Mouse (Mus musculus) frontal cortex, adult 2 months (tissue): ENCODE measurements around the gene Kcnip1. TPM values are rescaled to one million over a fixed set of nuclear protein-coding genes. Genes with fewer than 3 reads are reported as not detected.
A peak's percentile ranks its signal among the peaks of the same experiment; 100 is the strongest.

Experiments used
- DNase-seq, 2 experiments: peaks; one replicate each; pipeline ENCODE4 v3.0.0; 2022; ENCODE audit warnings: low spot score in 1 of 2; ENCODE audit errors: extremely low spot score in 1 of 2
- polyA plus RNA-seq: library from polyadenylated mRNA; depleted of rRNA; stranded (reverse); fragments of >200 nt; gene quantifications from 2 replicates; pipeline ENCODE4 v1.2.3, GENCODE M21; 2012; rRNA removed

Kcnip1 gene
- 58.9 and 65.4 TPM in 2 replicates for polyA plus RNA-seq

DNA sequence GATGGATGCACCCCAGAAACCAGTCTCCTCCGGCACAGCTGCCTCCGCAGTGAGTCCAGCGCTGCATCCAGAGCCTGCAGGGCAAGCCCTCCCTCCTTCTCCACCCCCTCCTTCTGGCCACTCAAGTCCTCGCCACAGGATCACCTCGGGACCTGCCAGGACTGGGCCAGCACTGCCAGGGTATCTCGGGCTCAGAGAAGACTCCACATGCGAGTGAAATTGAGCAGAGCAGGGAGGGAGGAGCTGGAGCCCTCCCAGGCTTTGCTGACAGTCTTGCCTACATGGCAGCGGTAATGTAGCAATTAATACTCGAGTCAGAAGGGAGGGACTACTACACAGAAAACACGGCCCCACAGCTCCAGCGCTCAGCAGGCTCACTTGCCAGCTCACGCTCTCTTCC is at the start of gene Kcnip1:
Kcnip1 (minus strand) TSS at position 215 of the 400 bp plus-strand sequence.
- no peak for DNase-seq

DNA sequence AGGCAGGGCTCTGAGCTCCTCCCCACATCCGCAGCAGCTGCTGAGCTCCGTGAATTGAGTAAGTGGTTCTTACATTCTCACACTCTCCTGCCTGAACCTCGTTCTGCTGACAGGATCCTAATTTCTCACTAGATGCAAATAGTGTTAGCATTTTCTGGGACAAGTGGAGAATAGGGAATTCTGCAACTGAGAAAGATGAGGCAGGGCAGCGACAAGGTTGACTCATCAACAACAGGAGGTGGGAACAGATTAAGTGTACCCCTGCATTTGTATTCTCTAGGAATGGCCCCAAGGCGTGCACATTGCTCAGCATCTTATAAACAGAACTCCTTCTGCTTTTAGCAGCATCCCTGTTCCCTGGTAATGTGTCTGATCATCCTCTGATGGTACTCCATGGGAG is 47.1 kb upstream of the Kcnip1 start:
- DNase-seq = peak in 1 of 2 experiments; percentile 48

DNA sequence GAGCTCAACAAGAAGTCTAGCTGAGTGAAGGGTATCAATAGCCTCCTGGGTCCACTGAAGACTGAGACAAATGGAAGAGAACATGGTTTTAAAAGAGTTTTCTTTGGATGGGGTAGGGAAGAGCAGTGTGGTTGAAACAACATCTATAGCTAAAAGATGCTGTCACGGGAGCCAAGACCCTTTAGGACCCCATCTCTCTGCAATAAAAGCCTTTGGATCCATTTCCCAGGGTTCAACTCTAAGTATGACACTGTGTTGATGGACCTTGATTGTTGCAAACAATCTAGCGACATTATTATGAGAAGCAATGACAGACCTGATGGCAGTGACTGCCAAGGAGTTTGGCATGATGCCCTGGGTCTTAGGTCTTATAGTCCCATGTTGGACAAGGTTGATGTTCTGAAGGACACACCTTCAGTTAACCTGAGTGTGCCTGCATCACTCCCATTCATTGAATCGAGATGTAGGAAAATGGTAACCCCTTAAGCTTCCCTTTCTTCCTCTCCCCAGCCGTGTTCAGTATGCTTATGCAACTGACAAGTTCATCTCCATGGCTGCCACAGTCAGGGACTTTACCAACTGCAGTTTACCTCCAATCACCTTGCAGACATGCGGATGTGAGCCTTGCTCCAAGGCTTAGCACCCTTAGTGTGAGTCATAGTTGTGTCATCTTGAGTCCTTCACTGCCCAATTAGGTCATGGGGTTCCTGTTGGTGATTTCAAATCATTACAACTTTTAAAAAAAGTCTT is 43.1 kb upstream of the Kcnip1 start:
- DNase-seq = no peak

DNA sequence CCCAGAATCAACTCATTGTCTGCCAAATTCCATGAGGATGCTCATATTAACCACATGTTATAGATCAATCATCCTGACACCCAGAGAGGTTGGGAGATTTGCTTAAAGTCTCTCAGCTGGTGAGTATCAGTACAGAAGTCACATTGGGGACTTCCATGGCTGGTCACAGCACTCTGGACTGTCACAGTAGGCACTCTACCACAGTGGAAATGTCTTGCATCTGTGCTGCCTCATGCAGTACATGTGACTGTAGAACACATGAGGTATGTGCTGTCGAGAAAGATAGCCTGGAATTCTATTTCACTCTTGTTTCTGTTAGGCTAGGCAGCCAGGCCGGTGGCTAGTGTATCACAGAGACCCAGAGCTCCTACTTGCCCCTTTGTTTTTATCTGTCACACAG is 41.8 kb upstream of the Kcnip1 start:
- DNase-seq = no peak

DNA sequence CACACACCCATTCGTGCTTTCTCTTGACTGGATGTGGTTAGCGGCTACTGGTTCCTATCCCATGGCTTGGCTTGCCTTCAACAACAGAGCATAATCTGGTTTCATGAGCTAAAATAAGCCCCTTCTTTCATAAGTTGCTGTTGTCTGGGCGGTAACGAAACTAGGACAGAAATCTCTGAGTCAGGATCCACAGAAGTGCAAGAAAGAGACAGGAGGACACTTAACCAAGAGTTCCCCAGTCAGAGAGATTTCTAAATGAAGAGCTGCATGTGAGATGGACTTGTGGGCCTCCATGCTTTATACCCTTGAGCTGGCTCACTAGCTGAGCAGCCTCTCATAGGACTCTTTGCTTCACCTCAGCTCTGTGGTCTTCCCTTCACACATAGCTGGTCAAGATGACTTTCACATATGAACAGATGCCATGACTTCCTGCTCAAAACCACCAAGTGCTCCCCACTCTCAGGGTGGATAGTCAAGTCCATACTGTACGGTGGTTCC is 41.1 kb upstream of the Kcnip1 start:
- peak; percentile 43 to 70 for DNase-seq

DNA sequence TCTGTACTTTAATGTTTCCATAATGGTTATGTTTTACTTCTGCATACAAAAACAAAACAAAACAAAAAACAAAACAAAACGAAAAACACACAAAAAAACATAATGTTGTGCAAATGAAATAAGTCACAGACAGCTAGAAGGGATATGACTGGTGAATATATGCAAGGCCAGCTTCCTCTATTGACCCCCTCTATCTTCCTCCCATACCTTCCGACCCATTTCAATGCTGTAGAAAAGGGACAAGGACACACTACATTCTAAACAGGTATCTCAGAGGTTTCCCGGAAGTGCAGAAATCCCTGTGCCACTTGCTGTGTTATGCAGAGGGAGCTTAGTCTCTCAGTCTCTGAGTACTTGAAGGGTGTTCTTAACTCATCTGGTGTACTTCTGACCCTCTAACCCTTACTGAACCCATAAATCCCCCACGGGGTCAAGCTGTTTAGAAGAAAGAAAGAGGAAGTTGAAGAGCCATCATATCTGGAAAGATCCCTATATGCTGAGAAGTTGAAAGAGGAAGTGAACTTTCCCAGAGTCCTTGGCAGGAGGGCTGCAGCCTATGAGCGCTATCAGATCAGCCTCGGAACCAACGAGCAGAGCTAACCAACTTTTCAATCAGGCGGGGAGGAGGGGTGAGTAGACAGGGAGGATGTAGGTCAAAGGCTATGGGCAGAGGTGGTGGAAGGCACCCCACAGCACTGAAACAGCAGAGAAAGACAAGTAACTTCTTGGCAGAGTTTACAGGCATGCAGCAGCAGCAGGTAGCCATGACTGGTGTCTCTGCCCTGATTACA is 38.3 kb upstream of the Kcnip1 start:
- no peak for DNase-seq

DNA sequence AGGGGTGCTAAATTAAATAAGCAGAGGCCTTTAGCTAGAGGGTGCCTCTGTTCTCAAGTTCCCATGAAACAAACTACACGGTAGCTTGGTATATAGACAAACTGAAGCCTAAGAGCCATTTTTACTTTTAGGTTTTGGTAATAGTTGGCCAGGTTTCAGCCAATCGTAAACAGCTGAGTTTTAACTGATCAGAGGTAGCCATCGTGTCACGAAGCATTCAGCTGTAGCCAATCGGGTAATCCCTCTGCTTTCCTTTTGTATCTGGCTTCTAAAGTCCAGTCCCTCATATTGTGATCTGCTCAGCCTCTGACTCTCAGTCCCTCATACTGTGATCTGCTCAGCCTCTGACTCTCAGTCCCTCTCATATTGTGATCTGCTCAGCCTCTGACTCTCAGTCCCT is 36.7 kb upstream of the Kcnip1 start:
- DNase-seq = no peak

DNA sequence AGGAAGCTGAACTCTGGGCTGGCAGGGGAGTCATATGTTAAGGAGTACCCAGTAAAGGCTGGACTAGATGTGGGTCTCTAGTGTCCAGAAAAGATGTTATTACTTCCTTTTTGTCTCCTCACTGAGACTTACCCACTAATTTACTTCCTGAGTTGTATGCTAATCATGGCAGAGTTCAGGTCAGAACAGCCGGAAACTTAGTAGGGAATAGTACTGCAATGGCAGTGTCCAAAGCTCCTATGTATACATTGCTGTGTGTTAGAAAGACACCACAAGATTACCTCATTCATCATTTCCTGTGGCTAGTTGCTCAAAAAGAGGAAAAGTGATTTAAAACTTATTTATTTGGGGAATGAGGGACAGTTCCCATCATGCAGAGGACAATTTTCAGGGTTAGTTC is 32.1 kb upstream of the Kcnip1 start:
- DNase-seq = no peak

DNA sequence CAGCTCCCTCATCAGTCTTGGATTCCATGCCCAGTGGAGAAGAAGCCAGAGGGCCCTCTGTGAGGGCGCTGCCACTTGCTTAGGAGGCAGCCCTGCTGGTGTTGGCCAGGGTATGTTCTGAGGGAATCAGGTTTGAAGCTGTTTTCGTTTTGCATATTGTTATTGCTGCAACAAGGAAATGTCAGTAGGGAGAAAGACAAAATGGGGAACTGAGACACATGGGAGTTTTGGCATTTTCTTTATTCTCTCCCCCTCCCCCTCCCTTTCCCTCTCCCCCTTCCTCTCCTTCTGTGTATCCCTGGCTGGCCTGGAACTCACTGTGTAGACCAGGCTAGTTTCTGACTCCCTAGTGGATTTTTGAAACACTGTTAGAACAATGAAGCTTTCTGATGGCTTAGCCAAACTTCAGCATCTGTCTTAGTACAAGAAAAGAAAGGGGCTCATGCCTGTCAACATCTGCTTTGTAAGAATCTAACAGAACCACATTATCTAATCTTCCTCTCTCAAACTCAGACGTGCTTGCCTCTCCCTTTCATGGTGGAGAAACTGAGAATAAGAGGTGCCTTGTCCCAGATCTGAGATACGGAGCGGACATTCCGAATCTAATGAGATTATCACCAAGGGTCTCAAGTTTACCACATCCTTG is 19.2 kb upstream of the Kcnip1 start:
- DNase-seq = no peak

DNA sequence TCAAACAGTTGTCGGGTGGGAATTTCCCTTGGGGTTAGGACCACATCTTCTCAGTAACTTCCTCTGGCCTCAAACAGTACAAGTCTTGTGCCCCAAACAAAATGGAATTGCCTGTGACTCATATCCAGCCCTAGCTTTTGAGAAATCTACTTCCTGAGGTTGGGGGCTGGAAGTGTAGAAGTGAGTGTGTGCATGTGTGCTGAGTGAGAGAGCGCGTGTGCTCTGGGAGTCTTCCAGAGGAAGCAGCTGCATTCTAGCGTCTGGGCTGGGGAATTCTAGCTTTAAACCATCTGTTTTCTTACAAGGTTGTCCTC is 17.9 kb upstream of the Kcnip1 start:
- DNase-seq = peak in 1 of 2 experiments; percentile 47

DNA sequence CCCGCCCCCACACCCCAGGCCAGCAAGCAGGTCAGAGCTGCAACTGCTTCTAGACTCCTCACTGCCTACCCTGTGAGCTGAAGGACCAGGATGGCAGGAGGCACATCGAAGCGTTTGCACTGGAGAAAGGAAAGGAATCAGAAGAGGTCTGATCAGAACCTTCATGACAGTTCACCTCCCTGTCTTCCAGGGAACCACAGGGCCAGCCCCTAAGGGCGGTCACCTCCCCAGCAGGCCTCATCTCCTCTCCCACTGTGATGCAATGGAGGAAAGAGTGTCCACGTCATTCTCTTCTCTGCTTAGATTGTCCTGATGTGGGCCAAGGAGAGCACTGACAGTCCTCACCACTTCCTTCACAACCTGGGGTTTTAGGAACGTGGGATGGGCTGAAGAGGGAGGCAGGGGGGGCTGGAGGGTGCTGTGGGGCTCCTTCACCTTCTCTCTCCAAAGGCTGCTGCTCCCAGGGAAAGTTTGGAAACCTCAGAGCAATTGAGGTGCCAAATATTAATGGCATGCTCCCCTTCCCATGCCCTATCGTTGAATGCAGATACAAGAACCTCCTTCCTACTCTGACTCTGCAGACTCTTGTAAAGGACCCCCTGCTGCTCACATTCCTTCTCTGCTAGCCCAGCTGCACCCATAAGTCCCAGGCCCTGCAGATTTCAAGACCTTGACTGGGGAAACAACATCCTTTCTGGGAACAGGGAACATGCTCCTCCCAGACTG is 17.3 kb upstream of the Kcnip1 start:
- DNase-seq = no peak

DNA sequence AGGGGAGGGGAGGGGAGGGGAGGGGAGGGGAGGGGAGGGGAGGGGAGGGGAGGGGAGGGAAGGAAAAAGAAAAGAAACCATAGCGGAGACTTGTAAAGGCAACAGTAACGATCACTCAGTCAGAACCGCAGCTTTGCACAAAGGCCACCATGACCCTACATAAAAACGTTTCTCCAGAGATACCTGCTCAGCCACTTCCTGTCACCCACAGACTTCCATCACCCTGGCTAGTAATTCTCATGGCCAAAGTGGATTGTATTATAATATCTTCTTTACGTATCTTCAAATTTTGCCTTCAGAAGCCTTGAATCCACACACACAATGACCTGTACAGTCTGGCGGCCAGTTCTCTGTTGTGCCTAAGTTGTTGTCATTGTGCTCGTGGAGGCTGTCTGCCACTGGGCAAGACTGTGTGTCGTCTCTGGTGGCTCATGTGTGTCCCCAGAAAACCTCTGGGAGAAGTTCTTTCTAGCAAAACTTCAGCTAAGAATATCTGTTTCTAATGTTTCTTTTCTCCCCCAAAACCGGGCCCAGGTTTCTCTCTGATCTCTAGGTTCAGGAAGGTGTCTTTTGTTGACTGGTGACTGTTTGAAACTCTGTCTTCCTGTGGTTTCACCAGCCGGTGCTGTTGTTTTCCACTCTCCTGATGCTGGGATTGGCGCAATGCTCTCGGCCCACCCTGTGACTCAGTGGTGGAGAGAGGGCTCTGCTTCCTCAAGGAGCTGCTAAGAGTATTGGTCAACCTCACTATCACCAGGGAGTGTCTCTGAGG is 16.6 kb upstream of the Kcnip1 start:
- no peak for DNase-seq

DNA sequence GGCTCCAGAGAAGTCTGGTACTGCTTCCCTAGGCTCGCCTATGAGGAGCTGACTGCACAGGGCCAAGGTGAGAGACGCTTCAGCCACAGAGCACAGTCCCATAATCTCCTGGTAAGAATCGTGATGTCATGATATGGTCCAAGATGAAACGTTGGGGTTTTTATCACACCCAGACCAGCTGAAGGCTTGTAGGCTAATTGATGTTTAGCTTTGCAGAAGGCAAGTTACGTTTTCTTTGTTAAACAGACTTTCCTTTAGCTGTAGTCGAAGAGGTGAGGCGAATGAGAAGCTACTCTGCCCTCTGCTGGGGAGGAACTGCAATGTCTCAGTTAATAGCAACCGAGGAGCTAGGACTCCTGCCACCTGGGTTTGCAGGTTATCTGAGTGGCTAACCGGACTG is 15.8 kb upstream of the Kcnip1 start:
- DNase-seq = peak in 1 of 2 experiments; percentile 81

DNA sequence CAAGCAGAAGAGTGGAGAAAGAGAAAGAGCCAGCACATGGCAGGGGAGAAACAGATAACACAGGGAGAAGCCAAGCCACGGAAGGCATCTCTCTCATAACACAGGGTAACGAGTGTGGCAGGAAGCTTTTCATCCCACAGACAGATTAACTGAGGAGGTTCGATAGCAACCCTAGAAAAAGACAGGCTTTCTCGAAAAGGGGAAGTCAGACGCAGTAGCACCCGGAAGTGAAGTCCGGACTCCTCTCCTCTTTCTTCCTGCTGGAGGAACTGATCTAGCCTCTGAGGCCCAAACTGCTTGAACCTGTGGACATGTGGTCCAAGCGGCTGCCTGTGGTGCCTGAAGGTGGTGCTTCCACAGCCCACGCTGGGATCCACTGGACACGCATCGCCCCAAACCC is 15.3 kb upstream of the Kcnip1 start:
- no peak for DNase-seq

DNA sequence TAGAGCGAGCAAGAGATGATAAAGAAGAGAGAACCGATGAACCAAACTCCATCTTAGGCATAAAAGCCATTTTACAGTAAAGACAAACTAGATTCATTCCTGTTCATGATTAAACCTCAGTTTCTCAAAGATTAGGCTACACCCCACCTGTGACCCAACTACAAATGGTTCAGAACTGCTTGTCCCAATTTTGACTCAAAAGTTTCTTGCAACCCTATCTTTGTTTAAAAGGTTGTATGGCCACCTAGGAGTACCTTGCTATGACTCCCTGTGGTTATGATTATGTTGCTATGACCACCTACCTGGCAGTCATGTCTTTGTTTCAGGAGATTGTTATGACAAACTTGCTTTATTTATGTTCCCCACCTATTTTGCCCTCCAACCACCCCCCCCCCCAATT is 14.7 kb upstream of the Kcnip1 start:
- no peak for DNase-seq

DNA sequence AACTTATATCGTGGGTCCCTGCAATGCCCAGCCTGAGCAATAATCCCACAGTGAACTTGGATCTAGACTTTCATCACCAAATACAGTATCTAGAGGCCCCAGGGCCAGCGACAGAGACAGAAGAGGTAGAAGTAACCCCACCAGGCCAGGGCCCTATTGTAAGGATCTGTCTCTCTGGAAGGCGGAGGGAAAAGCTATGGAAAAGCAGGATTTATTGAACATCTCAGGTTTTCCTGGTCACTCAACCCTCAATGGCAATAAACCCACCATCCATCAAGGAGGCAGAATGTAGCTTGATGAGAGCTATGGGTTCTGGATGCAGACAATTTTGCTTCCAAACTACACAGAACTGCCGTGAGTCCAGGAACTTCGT is 9.6 kb upstream of the Kcnip1 start:
- no peak for DNase-seq

DNA sequence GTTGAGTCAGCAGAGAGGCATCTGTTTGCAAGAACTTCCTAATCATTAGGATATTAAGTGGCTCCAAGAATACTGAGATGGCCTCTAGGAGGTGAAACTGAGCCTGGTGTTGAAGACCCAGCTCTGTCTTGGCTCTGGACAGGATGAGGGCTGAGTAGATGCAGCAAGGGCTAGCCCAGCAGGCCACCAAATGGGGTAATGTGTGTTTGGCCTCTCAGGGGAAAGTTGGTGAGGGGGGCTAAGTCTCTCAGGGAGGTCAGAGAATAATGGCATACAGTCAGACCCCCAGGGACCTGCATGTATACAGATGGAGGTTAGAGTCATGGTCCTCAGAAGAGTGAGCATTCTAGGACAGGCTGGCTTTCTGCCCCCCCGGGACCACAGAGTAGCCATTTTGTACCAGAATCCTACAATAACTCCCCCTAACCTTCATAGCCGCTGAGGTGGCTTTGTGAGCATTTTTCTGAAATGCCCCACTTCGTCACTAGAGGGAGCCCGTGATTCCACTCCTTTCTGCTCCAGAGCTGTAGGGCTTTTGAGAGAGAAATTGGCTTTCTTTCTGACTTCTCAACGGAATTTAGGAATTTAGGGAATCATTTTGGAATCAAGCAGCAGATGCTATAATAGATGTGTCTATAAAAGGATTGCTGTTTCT is 9.1 kb upstream of the Kcnip1 start:
- peak; percentile 35 to 83 for DNase-seq

DNA sequence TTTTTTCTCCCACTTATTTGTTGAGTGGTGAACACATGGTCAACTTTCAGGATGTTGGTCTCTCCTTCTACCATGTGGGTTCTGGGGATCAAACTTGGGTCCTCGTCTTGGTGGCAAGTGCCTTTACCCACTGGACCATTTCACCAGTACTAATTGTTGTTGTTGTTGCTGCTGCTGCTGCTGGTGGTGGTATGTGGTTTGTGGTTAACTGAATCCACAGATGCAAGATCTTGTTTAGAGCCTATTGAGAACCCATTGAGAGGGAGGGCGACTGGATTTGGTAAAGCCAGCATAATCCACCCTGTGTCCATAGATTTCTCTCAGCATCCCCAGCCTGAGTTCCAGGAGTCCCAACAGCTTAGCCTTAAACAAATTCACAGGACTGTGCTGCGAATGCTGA is 7.5 kb upstream of the Kcnip1 start:
- no peak for DNase-seq

DNA sequence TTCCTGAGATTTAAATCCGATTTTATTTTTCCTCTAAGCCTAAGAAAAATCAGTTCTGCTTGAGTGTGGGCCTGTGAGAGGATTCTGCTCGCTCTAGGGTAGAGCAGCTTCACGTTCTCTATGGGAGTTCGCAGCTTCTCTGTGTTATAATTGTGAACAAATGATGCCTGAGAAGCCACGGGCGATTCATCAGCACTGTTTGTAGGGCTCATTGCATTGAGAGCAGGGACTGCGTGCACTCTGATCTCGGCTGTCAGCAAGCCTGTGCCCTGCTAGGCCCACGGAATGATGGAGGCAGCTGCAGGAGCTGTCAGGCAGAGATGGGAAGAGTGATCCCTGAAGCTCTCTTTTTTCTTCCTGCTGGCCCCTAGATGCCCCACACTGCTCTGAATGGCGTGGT is 5.3 kb upstream of the Kcnip1 start:
- no peak for DNase-seq

DNA sequence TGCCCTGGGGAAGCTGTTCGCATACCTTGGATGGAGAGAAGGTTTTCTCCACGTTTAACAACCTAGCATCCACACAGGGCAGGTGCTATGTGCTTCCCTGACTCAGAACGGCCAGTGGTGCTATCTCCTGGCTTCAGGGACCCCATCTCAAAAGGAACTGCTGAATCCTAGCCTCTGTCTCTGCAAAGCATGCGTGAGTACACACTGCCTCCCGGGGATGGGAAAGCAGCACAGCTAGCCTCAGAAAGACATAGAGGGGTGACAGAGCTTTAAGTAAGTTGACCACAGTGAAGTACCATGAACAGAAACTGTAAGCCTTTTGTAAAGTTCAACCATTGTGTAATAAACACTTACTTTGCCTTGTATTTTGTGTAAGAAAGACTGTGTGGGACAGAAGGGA is 544 bp upstream of the Kcnip1 start:
- no peak for DNase-seq
